Comparison of ENCODE assay signal across 8 mouse cellular contexts in the genomic region with DNA sequence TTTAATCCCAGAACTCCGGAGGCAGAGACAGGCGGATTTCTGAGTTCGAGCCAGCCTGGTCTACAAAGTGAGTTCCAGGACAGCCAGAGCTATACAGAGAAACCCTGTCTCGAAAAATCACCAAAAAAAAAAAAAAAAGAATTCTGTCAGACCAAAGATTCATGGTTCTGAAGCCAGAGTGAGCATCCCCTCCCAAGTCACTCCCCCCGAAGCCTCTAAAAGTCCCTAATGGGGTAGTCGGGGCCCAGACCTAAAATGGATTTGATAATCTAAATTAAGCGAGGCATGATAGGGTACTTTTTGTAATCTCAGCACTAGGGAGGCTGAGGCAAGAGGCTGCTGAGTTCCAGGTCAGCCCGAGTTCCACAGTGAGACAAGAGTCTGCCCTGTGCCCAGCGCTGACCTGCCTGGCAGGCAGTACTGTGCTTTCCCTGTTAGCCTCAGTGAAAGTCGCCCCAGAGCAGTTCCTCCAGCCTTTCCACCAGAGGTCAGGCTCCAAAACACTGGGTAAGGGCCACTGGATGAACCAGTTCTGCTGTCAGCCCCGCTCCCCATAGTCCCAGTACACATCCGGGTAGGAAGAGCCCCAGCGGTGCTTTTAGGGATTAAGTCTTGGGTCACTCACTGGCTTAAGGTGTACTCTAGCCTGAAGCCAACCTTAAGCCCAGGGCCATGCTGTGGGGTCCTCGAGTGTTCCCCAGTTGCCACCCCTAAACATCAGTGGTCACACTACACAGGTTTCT. TPM values are rescaled to one million over a fixed set of nuclear protein-coding genes. Genes with fewer than 3 reads are reported as not detected.
A peak's percentile ranks its signal among the peaks of the same experiment; 100 is the strongest.
DNase-seq lines count a peak whose midpoint lies in the region; ATAC-seq lines count a peak whose summit lies in the region.

No protein-coding gene starts in this region.

- peak overlapping the region; percentile 77 for H3K27ac ChIP-seq in kidney, embryonic 14.5 days (ENCODE audit: low read depth, low read length)

- H3K4me3 ChIP-seq in kidney, embryonic 14.5 days (ENCODE audit: low read length), result peak overlapping the region; percentile 52

- H3K27me3 ChIP-seq in kidney, embryonic 14.5 days (ENCODE audit: control insufficient read depth, insufficient read depth, low read length), result no peaks in the 10 kb centered on the region

- H3K4me1 ChIP-seq in kidney, embryonic 14.5 days (ENCODE audit: control insufficient read depth, insufficient read depth, low read length), result peaks cover 35% of the 10 kb centered on the region

- DNase-seq in 416B (ENCODE audit: low read depth) (peak; percentile 76), MN1 (ENCODE audit: low spot score) (peak; percentile 58)
- peak; percentile 23 for DNase-seq in heart, adult 8-10 months (ENCODE audit: low spot score)
- DNase-seq in lung, postnatal 25 days (ENCODE audit: low spot score), result peak; percentile 74
- peak; percentile 31 for DNase-seq in yolk sac, embryonic 10.5 days (ENCODE audit: low spot score)
- no peak for DNase-seq in cerebellum, postnatal 36 days
- DNase-seq in gastrocnemius, adult 8-10 months (ENCODE audit: low spot score in 2 of 2), result no peak

- peaks cover 5% of the 10 kb centered on the region for H3K36me3 ChIP-seq in kidney, embryonic 14.5 days (ENCODE audit: control insufficient read depth, insufficient read depth, low read length)

- H3K4me2 ChIP-seq in kidney, embryonic 14.5 days (replicated peaks; ENCODE audit: low read depth, low read length), result peak overlapping the region; percentile 93

- H3K9ac ChIP-seq in kidney, embryonic 14.5 days (ENCODE audit: low read depth, low read length), result peak overlapping the region; percentile 62; the same call in 1 of the 2 replicates

- ATAC-seq in kidney, embryonic 14.5 days (ENCODE audit: low FRiP score, low TSS enrichment), result no peak

- WGBS in kidney, embryonic 14.5 days, result 29% methylated on average over 14 of the region's 14 CpGs

- no peaks in the 10 kb centered on the region for H3K9me3 ChIP-seq in kidney, embryonic 14.5 days (ENCODE audit: control insufficient read depth, low read length)

RNA-seq across cellular contexts. Expression of gene Myo1c, which starts 2.8 kb away (rescaled TPM):
- total RNA-seq in heart, adult 8-10 months (2022), result 10 to 100 TPM; 84.0 to 98.9 (median 92.7) TPM
- polyA plus RNA-seq in kidney, embryonic 14.5 days (2014; fragmentation: Nextera tagmentation; extraction: Ambion mirVana), result 21.5 and 32.0 TPM in 2 replicates
- total RNA-seq in gastrocnemius, adult 8-10 months (2022), result 10 to 100 TPM; 29.7 to 34.7 (median 32.1) TPM

RNA-seq across cellular contexts. Expression of gene Inpp5k, which starts 22.3 kb away (rescaled TPM):
- total RNA-seq in heart, adult 8-10 months (2022), result 10 to 100 TPM; 29.3 to 34.3 (median 32.3) TPM
- 24.9 and 30.1 TPM in 2 replicates for polyA plus RNA-seq in kidney, embryonic 14.5 days (2014; fragmentation: Nextera tagmentation; extraction: Ambion mirVana)
- 10 to 100 TPM; 20.2 to 25.3 (median 23.6) TPM for total RNA-seq in gastrocnemius, adult 8-10 months (2022)

RNA-seq across cellular contexts. Expression of gene Crk, which starts 25.9 kb away (rescaled TPM):
- total RNA-seq in heart, adult 8-10 months (2022), result 10 to 100 TPM; 73.0 to 84.5 (median 75.2) TPM
- 66.1 and 119 TPM in 2 replicates for polyA plus RNA-seq in kidney, embryonic 14.5 days (2014; fragmentation: Nextera tagmentation; extraction: Ambion mirVana)
- total RNA-seq in gastrocnemius, adult 8-10 months (2022), result 10 to 100 TPM; 48.7 to 68.4 (median 50.0) TPM

Comparison
In these comparisons a context has a peak if more than half of its experiments do, and no peak if none do; other contexts are left out.
1. DNase-seq: peak in 416B (single experiment), MN1 (single experiment), heart, adult 8-10 months (single experiment), lung, postnatal 25 days (single experiment) and yolk sac, embryonic 10.5 days (single experiment); none in cerebellum, postnatal 36 days (0 of 2) and gastrocnemius, adult 8-10 months (0 of 2).